Mouse (Mus musculus) retina, embryonic 14.5 days (tissue): ENCODE data around the gene Rela.

ENCODE experiments used
- DNase-seq: peaks from one replicate; pipeline ENCODE4 v3.0.0-alpha.2; 2015; ENCODE audit warnings: low spot score

Gene Rela

GRCm38 (mm10) chr19:5637069-5638047 lies at the start of gene Rela:
Rela (plus strand) TSS chr19:5637483.
- DNase-seq, result peak; percentile 84

DNA sequence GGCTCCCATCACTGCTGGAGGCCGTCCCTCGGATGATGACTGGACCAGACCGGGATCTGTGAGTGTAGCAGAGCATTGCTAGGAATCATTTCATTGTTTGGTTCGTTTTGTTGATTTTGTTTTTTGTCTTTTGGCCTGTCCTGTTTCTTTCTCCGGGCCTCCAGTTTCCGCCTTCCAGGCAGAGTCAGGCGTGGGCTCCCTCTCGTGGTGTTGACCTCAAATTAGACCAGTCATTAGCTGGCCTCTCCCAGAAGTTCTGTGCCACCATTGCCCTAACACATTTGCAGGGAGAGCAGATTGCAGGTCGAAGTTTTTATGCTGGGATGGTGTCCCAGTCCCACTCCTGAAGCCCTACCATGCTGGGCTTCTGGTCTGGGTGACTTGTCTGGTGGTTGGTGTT lies 48.1 kb upstream of the Rela start:
- DNase-seq, result no peak

GRCm38 (mm10) chr19:5591888-5592287 lies 45.4 kb upstream of the Rela start:
- DNase-seq, result no peak

DNA sequence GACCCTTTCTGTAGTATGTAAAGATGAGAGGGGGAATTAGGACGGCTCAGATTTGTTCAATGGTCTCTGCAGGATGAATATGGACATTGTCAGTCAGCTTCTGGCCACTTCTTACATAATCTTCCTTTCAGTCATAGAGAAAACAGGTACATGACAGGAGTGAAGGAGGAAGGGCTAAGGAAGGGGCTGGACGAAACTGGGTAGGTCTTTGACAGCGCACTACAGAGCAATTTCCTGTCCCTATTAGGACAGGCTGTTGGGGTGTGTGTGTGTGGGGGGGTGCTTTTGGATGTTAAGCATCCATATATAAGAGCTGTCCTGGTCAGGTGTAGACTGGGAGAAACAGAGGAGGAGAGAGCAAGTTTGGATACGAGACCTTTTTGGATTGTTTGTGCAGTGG lies 38.1 kb upstream of the Rela start:
- no peak for DNase-seq

DNA sequence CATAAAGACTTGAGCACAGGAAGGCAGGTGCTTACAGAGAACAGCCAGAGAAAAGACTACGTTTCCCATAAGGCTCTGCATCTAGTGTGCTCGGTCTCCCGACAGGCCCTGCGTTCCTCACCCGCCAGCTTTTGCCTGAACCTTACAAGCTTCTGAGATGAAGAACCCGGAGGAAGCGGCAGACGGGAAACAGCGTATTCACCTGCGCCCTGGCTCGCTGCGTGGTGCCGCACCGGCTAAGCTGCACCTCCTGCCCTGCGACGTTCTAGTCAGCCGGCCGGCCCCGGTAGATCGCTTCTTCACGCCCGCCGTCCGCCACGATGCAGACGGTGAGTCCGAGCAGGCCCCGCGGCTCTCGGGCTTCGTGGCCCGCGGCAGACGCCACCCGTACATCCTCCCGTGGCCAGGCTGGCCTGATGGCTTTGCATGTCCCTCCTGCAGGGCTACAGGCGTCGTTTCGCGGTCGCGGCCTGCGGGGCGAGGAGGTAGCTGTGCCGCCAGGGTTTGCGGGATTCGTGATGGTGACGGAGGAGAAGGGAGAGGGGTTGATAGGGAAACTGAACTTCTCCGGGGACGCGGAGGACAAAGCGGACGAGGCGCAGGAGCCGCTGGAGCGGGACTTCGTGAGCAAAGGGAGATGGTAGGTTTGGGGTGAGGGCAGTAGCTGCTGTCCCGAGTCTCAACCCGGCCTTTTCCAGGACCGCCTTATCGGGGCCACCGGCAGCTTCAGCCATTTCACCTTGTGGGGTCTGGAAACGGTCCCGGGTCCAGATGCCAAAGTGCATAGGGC lies 35.3 kb upstream of the Rela start, which contains the start of gene Rnaseh2c:
Gene Rnaseh2c, plus strand, starts transcription at position 122 of the 790 bp plus-strand sequence.
- DNase-seq, result peak; percentile 85

GRCm38 (mm10) chr19:5603664-5604063 lies 33.6 kb upstream of the Rela start:
- DNase-seq, result no peak

DNA sequence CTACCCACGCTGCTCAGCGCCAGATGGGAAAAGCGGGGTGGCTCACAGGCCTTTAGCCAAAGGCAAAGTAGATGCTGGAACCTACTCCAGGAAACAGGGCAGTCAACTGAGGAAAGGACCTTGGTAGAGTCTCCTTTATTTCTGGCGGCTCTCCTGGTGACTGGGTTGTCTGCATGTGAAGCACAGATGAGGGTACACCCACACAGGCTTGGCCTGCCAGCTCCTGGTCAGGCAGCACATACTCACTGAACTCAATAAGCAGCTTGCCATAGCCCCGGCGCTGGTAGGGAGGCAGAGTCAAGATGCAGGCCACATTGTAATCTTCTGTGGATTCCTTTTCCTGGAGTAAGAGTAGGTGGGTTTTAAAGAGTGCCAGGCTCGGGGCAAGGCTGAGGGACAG lies 32.2 kb upstream of the Rela start:
- no peak for DNase-seq

DNA sequence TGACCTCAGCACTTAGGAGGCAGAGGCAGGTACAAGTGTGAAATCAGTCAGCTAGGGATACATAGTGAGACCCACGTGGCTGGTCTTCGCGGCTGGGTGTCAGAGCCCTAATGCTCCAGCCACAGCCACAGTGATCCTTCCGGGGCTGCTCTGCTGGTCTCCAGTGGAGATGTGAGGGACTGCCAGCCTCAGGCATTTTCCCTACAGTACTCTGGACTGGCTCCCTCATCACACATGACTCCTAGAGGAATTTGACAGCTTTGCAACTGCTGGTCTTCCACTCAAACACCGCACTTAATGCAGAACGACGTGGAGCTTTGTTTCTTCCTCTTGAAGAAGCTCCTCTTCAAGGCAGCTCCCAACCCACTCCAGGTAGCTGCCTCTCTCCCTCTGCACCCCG lies 31.1 kb upstream of the Rela start:
- peak; percentile 21 for DNase-seq

GRCm38 (mm10) chr19:5607705-5608410 lies 29.4 kb upstream of the Rela start:
- no peak for DNase-seq

DNA sequence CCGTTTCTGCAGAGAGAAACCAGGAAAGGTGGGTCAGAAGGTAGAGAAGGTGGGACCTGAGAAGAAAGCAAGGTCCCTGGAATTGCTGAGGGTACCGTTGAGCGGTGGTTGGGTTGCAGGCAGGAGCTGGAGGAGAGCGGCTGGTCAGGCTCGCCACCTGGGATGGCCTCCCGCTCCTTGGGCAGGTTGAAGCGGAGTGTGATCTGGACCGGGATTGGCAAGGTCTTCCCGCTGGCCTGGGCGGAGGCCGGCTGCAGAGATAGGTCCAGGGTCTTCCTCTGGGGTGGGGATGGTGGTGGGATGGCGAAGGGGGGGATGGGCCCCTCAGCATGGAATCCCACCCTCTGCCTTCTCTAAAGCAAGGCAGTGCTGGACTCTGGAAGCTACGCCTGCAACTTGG lies 28.6 kb upstream of the Rela start:
- DNase-seq, result no peak

DNA sequence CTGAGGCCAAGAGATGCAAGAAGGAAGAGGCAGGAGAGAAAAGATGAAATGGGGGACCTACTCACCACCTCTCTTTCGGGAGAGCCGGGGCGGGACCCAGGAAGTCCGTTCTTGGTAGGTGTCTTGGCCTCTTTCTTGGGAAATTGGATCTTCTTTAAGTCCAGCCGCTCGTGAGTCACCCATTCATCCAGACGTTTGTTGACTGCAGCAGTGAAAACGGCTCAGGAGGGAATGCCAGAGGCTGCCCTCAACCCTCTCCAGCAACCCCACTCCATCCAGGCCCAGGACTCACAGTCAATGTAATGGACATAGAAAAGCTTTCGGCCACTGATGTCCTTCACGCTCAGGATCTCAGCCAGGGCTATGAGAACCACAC lies 28.1 kb upstream of the Rela start:
- no peak for DNase-seq

GRCm38 (mm10) chr19:5609547-5610404 lies 27.5 kb upstream of the Rela start, which contains the start of gene Kat5:
Kat5 (minus strand) TSS chr19:5610237.
- DNase-seq, result peak; percentile 91

DNA sequence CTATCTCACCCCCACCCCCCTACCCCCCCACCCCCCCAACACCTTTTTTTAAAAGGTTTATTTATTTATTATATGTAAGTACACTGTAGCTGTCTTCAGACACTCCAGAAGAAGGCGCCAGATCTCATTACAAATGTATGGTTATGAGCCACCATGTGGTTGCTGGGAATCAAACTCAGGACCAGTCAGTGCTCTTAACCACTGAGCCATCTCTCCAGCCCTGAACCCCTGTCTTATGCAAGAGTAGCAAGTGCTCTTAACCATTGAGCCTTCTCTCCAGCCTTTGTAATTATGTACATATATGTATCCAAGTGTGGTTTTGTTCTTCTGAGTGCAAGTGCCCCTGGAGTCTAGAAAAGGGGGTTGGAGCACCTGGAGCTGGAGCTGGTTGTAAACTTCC lies 25.3 kb upstream of the Rela start:
- DNase-seq, result peak; percentile 45

- no peak for DNase-seq
Observed at GRCm38 (mm10) chr19:5612762-5613411, 24.4 kb upstream of the Rela start.

- DNase-seq, result no peak
Observed at GRCm38 (mm10) chr19:5614953-5615352, 22.3 kb upstream of the Rela start.

DNA sequence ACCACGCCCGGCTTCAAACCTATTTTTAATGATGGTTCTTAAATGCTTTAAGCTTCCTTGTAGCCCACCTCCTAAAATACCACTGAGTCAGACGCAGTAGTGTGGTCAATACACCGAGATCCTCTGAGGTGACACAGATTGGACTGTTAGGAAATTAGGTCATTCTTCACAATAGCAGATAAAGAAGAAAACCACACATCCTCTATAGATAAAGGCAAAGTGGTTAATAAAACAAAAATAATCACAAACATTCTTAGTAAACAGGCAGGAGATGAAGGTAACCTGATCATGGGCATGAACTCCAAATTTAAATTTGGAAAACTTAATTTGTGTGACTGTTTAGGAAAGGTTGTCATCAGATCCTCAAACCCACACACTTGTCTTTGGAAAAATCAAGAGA lies 17.3 kb upstream of the Rela start:
- DNase-seq, result no peak

DNA sequence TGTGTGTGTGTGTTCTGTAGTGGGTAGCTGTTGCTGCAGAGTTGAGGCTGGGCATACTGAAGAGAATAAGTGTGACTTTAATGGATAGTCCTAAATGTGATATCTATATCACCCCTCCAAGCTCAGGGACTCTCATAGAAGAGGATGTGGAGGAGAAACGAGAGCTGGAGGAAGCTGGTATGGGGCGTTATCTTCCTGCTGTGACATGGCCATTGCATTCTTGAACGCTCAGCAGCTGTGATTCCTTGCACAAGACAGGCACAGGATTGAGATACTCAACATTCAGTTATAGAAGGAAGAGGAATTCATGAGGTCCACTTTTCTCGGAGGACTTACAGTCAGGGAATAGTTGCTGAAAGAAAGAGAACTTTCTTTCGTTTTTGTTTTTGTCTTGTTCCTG lies 15.4 kb upstream of the Rela start:
- no peak for DNase-seq

DNA sequence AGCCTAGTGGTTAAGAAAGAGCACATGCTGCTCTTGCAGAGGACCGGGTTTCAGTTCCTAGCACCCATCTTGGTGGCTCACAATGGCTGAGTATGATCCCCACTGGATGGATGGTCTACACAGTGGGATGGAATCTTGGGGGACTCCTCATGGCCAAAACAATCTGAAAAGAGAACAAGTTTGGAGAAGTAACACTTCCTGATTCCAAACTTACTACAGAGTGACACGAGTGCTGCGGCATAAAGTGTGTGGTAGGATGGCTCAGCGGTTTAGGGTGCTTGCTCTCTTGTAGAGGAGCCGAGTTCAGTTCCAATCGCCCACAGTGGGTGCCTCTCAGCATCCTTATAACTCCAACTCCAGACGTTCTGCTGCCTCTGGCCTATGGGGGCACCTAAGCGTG lies 12.0 kb upstream of the Rela start:
- DNase-seq, result no peak

DNA sequence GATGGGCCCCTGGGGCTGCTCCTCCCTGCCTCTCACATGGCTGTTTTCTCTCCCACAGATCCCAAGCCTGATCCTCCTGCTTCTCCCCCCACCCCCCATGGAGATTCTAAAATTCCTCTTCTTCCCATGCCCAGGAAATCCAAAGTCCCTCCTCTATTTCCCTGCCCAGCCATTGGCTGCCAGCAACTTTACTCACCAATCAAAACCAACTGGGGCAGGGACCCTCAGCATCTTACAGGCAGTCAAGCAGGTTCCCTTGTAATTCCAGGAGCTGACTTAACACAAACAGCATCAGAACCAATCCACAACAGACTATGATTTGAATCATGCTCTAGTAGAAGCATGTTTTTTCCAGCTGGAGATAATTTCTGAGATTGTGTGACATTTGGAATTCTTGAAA lies 7.4 kb upstream of the Rela start:
- no peak for DNase-seq

GRCm38 (mm10) chr19:5632120-5632519 lies 5.2 kb upstream of the Rela start:
- DNase-seq, result no peak

- DNase-seq, result no peak
Observed at GRCm38 (mm10) chr19:5636036-5636570, 1.2 kb upstream of the Rela start.
